Mouse (Mus musculus) cortical plate, adult 2 months (tissue): ENCODE results near the gene Plbd2.

Source experiments
- CTCF ChIP-seq: fragments of 200-500 bp; IDR thresholded peaks from 2 replicates; pipeline ENCODE4 v1.5.1; 2011; ENCODE audit warnings: mild to moderate bottlenecking, control low read depth, low read length; ENCODE audit not compliant: insufficient read depth; ENCODE audit errors: extremely low read depth
- POLR2A ChIP-seq: fragments of 200-500 bp; IDR thresholded peaks from 2 replicates; pipeline ENCODE4 v1.6.1; 2011; ENCODE audit warnings: mild to moderate bottlenecking, low read length, control low read depth; ENCODE audit not compliant: insufficient read depth; ENCODE audit errors: extremely low read depth

DNA sequence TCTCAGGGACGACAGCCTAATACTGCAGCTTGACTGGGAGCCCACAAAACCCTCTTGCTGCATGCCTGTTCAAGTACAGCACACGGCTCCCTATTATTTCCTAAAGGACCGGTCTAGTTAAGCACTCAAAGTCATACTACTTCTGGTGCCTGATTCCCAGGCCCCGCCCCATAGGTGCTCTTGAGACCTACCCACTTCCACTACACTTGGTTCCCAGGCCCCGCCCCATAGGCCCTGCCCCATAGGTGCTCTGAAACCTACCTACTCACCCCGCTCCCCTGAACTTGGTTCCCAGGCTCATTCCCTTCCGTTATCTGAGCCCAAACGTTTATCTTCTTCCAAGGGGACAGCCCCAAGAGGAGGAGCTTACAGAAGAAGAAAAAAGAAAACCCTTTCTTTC lies 15.6 kb downstream of the Plbd2 start:
- TF ChIP-seq POLR2A (no peak), CTCF (no peak)
